Mouse (Mus musculus): Measurements from ENCODE around the gene Vmn1r228.

Vmn1r228 gene

GRCm38 (mm10) chr17:20786057-20786456 is at the start of gene Vmn1r228:
Gene Vmn1r228 (minus strand): TSS chr17:20786157.
- DNase-seq (ENCODE audit: low spot score in 2 of 2) = no peak

GRCm38 (mm10) chr17:20811255-20811654 is 25.3 kb upstream of the Vmn1r228 start, which contains the start of gene Vmn1r229:
Gene Vmn1r229 (plus strand): TSS chr17:20811555.
- no peak for DNase-seq (ENCODE audit: low spot score in 2 of 2)

GRCm38 (mm10) chr17:20729543-20729942 is 56.4 kb downstream of the Vmn1r228 start, which contains the start of gene Vmn1r227:
Gene Vmn1r227 (plus strand): TSS chr17:20729843.
- DNase-seq (ENCODE audit: low spot score in 2 of 2) = no peak

Data from spleen, postnatal 4 days (tissue).